Mouse (Mus musculus) liver, embryonic 15.5 days (tissue): ENCODE data around the gene Shoc2. TPM values are rescaled to one million over a fixed set of nuclear protein-coding genes. Genes with fewer than 3 reads are reported as not detected.
"Not testable (repeated sequence)": the region's sequence is repeated elsewhere in the genome, so short reads cannot be mapped to it uniquely, and the experiment has no call there.

ENCODE experiments used
- ATAC-seq: fragments of 200-750 bp; cut with Nextera tagmentation; 2 replicates; pipeline ENCODE4 v1.8.0; 2017; ENCODE audit warnings: moderate number of reproducible peaks, mild to moderate bottlenecking, moderate library complexity; ENCODE audit not compliant: insufficient read depth
- H3K27ac ChIP-seq: fragments of 300-500 bp; sonication (generic); replicated peaks from 2 replicates; pipeline ENCODE4 v1.5.1; 2015; ENCODE audit warnings: mild to moderate bottlenecking, inconsistent platforms
- H3K27me3 ChIP-seq: fragments of 300-500 bp; sonication (generic); 2 replicates; pipeline ENCODE4 v1.6.1; 2015; ENCODE audit warnings: mild to moderate bottlenecking, inconsistent platforms
- H3K36me3 ChIP-seq: fragments of 300-500 bp; sonication (generic); replicated peaks from 2 replicates; pipeline ENCODE4 v1.6.1; 2015; ENCODE audit warnings: moderate library complexity, mild to moderate bottlenecking, inconsistent platforms
- H3K4me1 ChIP-seq: fragments of 300-500 bp; sonication (generic); replicated peaks from 2 replicates; pipeline ENCODE4 v1.6.1; 2015; ENCODE audit warnings: inconsistent platforms
- H3K4me2 ChIP-seq: fragments of 300-500 bp; sonication (generic); 2 replicates; pipeline ENCODE4 v1.6.1; 2015; ENCODE audit warnings: moderate library complexity, mild to moderate bottlenecking, inconsistent platforms
- H3K4me3 ChIP-seq: fragments of 300-500 bp; sonication (generic); replicated peaks from 2 replicates; pipeline ENCODE4 v1.5.1; 2015; ENCODE audit warnings: mild to moderate bottlenecking, inconsistent platforms
- H3K9ac ChIP-seq: fragments of 300-500 bp; sonication (generic); 2 replicates; pipeline ENCODE4 v1.6.1; 2015; ENCODE audit warnings: moderate library complexity, mild to moderate bottlenecking, inconsistent platforms
- H3K9me3 ChIP-seq: fragments of 300-500 bp; sonication (generic); replicated peaks from 2 replicates; pipeline ENCODE4 v1.6.1; 2016; ENCODE audit warnings: inconsistent platforms
- WGBS: fragments of 180-500 bp; shearing (Covaris S2); methylation state at CpG from one replicate; pipeline ENCODE4 v1.1.7; 2015; ENCODE audit warnings: mixed read lengths; ENCODE audit not compliant: insufficient replicate concordance; 5-methylcytosine and 5-hydroxymethylcytosine counted together
- polyA plus RNA-seq: library from polyadenylated mRNA; unstranded; fragments of >200 nt; fragmentation: Nextera tagmentation; extraction: Ambion mirVana; gene quantifications from 2 replicates; pipeline ENCODE4 v1.2.1, GENCODE M21; 2015

Gene Shoc2
- polyA plus RNA-seq, 1 experiment from 2014 or later: 16.0 TPM

DNA sequence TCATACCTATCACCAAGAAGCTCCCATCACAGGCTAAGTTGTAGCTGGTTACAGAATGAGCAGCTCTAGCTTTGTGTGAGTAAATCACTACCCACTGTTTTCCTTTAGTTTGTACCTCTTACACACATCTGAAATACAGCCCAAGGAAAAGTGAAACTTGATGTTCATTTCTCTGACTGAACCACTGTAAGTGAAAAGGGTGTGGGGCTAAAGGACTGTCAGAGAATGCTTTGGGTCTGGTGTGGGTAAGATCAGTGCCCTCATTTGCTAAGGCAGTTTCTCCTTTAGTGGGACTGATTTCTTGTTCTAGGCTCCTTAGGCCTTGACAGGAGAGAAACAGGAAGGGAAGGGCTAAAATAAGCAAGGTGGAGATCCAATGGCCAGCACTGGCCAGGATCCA is 10.1 kb upstream of the Shoc2 start:
- no peak overlapping the region for H3K27ac ChIP-seq
- H3K4me3 ChIP-seq: no peak overlapping the region
- ATAC-seq: no peak
- no peak overlapping the region for H3K4me2 ChIP-seq
- no peak overlapping the region for H3K9ac ChIP-seq
- H3K36me3 ChIP-seq: peaks cover 48% of the 10 kb centered on the region
- 0 out of 2 replicates have a peak, but pooled peaks cover 2% of the 10 kb centered on the region for H3K4me1 ChIP-seq
- no peaks in the 10 kb centered on the region for H3K27me3 ChIP-seq
- no peaks in the 10 kb centered on the region for H3K9me3 ChIP-seq

DNA sequence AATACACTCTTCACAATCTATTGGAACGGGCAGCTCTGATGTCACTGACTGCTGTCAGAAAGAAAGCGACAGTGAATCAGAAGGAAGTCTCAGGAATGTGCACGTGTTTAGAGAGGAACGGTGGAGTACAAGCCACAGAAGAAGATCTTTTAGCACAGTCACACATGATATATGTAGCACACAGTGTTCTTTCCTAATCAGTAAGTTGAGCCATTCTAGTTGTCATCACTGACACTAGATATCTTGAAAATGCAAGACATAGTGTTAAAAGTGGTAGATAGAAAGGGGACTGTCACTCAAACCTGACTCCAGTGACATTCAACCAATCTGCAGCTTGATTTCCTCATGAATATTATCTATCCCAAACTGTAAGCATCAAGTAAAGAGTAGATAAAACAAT is 4.6 kb upstream of the Shoc2 start:
- H3K4me3 ChIP-seq: no peak overlapping the region
- peak overlapping the region; percentile 55; the same call in 1 of the 2 replicates for H3K27ac ChIP-seq
- H3K27me3 ChIP-seq: no peaks in the 10 kb centered on the region
- H3K36me3 ChIP-seq: peaks cover 14% of the 10 kb centered on the region
- H3K9me3 ChIP-seq: no peaks in the 10 kb centered on the region
- no peak overlapping the region for H3K9ac ChIP-seq
- WGBS: 35% methylated on average over 4 of the region's 4 CpGs
- no peak overlapping the region for H3K4me2 ChIP-seq
- ATAC-seq: no peak
- peaks cover 33% of the 10 kb centered on the region for H3K4me1 ChIP-seq

DNA sequence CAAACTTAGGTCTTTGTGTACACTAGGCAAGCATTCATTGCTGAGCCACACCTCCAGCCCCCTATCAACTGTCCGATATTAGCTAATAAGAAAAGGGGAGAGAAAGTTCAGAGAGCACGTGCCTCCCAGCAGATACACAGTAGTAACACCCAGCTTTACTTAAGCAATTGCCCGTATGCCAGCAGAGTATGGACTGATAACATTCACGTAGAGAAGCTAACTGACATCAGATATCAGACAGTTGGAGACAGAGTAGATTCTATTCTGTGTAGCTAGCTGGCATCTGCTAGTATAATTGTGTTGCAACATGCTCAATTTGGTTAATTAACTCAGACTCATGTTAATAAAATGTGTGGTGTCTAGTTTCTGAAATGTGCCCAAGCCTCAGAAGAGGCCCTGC is 3.0 kb upstream of the Shoc2 start:
- no peak overlapping the region for H3K4me3 ChIP-seq
- no peak overlapping the region for H3K4me2 ChIP-seq
- no peaks in the 10 kb centered on the region for H3K27me3 ChIP-seq
- no peak for ATAC-seq
- peak overlapping the region; percentile 31; the same call in 1 of the 2 replicates for H3K27ac ChIP-seq
- peaks cover 14% of the 10 kb centered on the region for H3K36me3 ChIP-seq
- H3K9me3 ChIP-seq: no peaks in the 10 kb centered on the region
- 11% methylated on average over 4 of the region's 4 CpGs for WGBS
- peaks cover 42% of the 10 kb centered on the region for H3K4me1 ChIP-seq
- H3K9ac ChIP-seq: no peak overlapping the region

DNA sequence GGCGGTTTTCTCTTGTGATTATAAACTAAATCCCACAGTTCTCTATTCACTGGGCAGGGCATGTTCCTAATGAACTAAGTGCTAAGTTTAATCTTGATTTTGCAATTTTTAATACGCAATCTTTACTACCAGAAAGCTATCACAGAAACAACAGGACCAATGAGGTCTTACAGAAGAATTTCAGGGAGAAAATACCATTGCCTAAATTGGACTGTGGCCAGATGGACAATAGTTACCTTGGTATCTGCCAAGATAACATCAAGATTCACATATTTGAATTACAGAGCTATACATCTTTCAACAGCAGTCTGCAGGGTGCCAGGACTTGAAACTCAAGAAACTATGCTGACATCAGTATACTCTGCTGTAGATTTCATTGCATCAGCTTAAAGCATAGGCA is 1.8 kb upstream of the Shoc2 start:
- peak overlapping the region; percentile 19; the same call in 1 of the 2 replicates for H3K27ac ChIP-seq
- H3K36me3 ChIP-seq: peaks cover 12% of the 10 kb centered on the region
- no peak overlapping the region for H3K9ac ChIP-seq
- no peak for ATAC-seq
- H3K27me3 ChIP-seq: no peaks in the 10 kb centered on the region
- no peaks in the 10 kb centered on the region for H3K9me3 ChIP-seq
- H3K4me3 ChIP-seq: 0 out of 2 replicates have a peak overlapping the region, but pooled peaks have one; percentile 98
- 0 out of 2 replicates have a peak overlapping the region, but pooled peaks have one; percentile 82 for H3K4me2 ChIP-seq
- 89% methylated on average over 2 of the region's 2 CpGs for WGBS
- H3K4me1 ChIP-seq: peaks cover 49% of the 10 kb centered on the region

DNA sequence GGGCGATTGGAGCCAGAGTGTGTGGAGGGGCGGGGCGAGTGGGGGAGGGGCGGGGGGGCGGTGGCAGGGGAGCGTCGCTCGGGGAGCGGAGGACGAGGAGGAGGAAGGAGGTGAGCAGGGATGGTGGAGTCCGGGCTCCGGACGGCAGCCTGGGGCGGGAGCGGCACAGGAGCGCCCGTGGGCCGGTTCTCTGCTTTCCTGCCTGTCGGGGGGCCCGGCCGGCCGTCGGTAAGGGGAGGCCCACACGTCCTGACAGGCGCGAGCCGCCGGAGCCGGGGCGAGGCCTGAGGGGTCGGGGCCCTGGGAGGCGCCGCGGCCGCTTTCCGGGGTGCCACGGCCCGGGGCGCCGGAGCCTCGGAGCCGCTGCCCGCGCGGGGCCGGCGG is 672 bp downstream of the Shoc2 start:
- Histone ChIP-seq H3K27me3 (no peaks in the 10 kb centered on the region), H3K36me3 (no peaks in the 10 kb centered on the region), H3K4me2 (peak overlapping the region; percentile 86), H3K9ac (peak overlapping the region; percentile 97), H3K9me3 (no peaks in the 10 kb centered on the region), H3K27ac (peak overlapping the region; percentile 100), H3K4me1 (peaks cover 47% of the 10 kb centered on the region), H3K4me3 (peak overlapping the region; percentile 98)
- peak; percentile 16 for ATAC-seq
- WGBS: under 1% methylated on average over 39 of the region's 47 CpGs

DNA sequence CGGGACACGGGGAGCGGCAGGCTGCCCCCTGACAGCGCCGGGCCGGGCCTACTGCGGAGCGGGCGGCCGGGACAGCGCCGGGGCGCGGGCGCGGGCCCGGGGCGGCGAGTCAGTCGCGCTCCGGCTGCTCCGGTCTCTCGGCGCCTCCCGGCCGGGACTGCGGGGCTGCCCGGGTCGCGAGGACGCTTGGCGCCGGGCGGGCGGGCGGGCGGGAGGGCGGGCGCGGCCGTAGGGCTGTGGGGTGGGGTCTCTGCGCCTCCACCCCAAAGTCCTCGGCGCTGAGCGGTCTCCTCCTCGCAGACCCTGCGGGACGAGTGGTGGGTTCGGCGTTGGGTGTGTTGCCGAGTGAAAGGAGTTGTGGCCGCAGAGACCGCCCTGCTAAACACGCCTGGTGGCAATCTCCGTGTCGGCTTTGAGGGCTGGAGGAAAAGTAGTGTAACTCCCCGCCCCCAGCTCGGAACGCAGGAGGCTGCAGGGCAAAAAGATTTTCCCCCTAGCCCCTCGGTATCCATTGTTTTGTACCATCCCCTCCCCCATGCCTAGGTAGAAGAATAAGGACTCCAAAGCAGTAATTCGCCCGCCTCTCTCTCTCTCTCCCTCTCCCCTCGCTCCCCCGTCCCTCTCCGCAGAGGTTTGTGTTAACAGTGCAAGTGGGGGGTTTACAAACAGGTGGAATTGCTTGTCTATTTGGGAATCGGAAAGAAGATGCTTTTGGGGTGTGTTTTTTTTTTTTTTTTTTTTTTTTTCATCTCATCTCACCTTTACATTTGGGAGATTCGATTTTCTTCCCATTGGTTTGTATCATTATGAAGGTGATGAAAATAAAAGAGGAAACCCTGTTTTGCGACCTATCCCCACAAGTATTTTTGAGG is 1.3 kb downstream of the Shoc2 start:
- Histone ChIP-seq H3K27ac (peak overlapping the region; percentile 100), H3K4me1 (peaks cover 46% of the 10 kb centered on the region), H3K27me3 (no peaks in the 10 kb centered on the region), H3K4me2 (peak overlapping the region; percentile 86), H3K9me3 (no peaks in the 10 kb centered on the region), H3K36me3 (no peaks in the 10 kb centered on the region), H3K9ac (peak overlapping the region; percentile 97), H3K4me3 (peak overlapping the region; percentile 98)
- peak; percentile 6 for ATAC-seq
- WGBS: under 1% methylated on average over 57 of the region's 69 CpGs

DNA sequence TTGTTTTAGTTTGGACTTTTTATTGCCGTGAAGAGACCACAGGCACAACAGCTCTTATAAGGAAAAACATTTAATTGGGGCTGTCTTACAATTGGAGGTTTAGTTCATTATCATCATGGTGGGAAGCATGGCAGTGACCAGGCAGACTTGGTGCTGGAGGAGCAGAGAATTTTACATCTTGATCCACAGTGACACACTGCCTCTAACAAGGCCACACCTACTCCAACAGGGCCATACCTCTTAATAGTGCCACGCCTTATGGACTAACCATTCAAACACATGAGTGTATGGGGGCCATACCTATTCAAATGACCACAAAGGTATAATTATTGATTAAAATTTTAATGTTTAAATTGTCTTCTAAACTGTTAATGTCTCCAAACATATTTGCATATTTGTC is 13.4 kb downstream of the Shoc2 start:
- Histone ChIP-seq H3K9ac (no peak overlapping the region), H3K36me3 (no peaks in the 10 kb centered on the region), H3K27me3 (no peaks in the 10 kb centered on the region), H3K4me3 (no peak overlapping the region), H3K27ac (no peak overlapping the region), H3K4me1 (peaks cover 17% of the 10 kb centered on the region), H3K4me2 (no peak overlapping the region), H3K9me3 (no peaks in the 10 kb centered on the region)
- 68% methylated on average over 2 of the region's 2 CpGs for WGBS
- ATAC-seq: peak; percentile 60; the same call in 1 of the 2 replicates

DNA sequence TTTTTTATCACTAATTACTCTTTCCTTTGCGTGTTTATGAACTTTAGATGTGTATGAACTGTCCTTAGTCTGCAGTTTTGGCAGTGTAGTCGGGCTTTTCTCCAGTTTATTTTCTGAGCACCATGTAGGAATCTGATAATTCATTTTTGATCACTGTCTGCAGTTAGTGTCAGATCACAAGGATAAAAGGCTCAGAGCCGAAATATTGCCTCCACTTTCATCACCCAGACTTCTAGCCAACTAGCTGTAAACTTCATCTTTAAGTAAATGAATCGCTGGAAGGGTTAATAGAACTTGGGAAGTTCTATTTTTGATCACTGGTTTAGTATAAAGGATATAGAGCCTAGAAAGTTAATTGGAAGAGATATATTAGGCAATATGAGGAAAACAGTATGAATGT is 18.4 kb downstream of the Shoc2 start:
- H3K9me3 ChIP-seq: no peaks in the 10 kb centered on the region
- peaks cover 24% of the 10 kb centered on the region for H3K4me1 ChIP-seq
- H3K27ac ChIP-seq: no peak overlapping the region
- H3K27me3 ChIP-seq: no peaks in the 10 kb centered on the region
- H3K9ac ChIP-seq: no peak overlapping the region
- WGBS: 72% methylated on average over 4 of the region's 4 CpGs
- no peak for ATAC-seq
- H3K36me3 ChIP-seq: no peaks in the 10 kb centered on the region
- no peak overlapping the region for H3K4me3 ChIP-seq
- no peak overlapping the region for H3K4me2 ChIP-seq

DNA sequence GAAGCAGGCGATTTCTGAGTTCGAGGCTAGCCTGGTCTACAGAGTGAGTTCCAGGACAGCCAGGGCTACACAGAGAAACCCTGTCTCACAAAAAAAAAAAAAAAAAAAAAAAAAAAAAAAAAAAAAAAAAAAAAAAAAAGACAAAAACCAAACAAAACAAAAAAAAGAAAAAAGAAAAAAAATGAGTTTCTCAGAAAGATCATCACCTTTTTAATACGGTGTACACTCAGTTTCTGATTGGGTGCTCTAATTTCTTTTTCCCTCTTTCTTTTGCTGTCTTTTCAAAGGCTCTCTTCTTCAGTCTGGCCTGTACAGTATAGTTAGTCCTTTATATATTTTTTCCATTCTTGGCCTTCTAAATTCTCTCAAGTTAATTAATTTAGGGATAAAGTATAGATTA is 20.2 kb downstream of the Shoc2 start:
- H3K36me3 ChIP-seq, ATAC-seq: not testable (repeated sequence)
- 73% methylated on average over 3 of the region's 3 CpGs for WGBS

DNA sequence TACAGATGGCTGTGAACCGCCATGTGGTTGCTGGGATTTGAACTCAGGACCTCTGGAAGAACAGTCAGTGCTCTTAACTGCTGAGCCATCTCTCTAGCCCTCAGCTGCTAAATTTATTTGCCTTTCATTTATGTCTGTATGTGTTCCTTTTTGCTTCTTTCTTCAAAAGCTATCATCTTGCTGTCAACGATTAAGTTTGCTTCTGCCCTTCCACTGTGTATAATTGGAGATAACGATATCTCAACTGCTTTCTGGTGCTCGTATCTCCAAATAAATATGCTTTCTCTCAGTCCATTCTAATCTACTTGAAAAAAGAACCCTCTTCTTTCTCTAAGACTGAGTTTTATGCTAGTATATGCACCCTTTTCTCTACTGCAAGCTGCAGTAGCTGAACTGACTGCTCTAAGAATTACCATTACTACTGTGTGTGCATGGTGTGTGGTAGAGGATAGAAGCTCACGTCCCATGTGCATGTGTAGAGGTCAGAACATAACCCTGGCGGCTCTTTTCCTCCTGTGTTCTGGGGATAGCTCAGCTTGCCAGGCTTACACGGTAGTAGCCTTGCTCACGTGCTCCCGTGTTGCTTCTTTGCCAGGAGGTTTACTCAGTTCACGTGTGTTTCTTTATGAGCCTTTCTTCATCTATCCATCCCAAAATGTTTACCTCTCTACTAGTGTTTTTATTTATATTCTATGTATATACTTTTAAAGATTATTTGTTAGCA is 21.0 kb downstream of the Shoc2 start:
- H3K27me3 ChIP-seq: no peaks in the 10 kb centered on the region
- 0 out of 2 replicates have a peak overlapping the region, but pooled peaks have one; percentile 19 for H3K4me3 ChIP-seq
- peak overlapping the region; percentile 23 for H3K9ac ChIP-seq
- peak overlapping the region; percentile 54 for H3K4me2 ChIP-seq
- H3K9me3 ChIP-seq: no peaks in the 10 kb centered on the region
- H3K4me1 ChIP-seq: peaks cover 27% of the 10 kb centered on the region
- 24% methylated on average over 10 of the region's 10 CpGs for WGBS
- H3K36me3 ChIP-seq: no peaks in the 10 kb centered on the region
- H3K27ac ChIP-seq: peak overlapping the region; percentile 88
- peak; percentile 87 for ATAC-seq

More for the DNA sequence above, 20.2 kb downstream of the Shoc2 start:
- not testable (repeated sequence) for H3K27me3 ChIP-seq, H3K9ac ChIP-seq, H3K4me3 ChIP-seq, H3K4me2 ChIP-seq, H3K9me3 ChIP-seq
- Histone ChIP-seq H3K4me1 (peaks cover 27% of the 10 kb centered on the region), H3K27ac (0 out of 2 replicates have a peak overlapping the region, but pooled peaks have one; percentile 88)

DNA sequence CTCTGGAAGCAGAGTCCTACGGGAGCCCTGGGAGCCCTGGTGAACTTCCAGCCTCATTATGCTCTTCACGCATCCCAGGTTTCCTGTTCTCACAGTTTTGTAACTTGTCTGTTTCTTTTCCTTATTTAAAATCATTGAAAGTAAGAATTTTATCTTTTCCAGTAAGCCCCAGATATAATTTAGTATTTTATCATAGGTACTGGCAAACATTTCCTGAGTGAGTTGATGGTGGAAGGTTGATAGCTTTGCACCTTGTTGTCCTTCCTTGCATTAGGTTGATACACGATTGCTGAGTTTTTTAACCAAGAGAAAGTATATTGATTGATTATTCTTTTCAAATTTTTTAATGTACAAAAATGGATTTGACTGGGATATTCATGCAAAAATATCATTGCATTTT is 25.1 kb downstream of the Shoc2 start:
- no peak for ATAC-seq
- H3K4me2 ChIP-seq: no peak overlapping the region
- no peak overlapping the region for H3K9ac ChIP-seq
- 68% methylated on average over 3 of the region's 3 CpGs for WGBS
- H3K9me3 ChIP-seq: no peaks in the 10 kb centered on the region
- H3K4me3 ChIP-seq: no peak overlapping the region
- H3K36me3 ChIP-seq: no peaks in the 10 kb centered on the region
- H3K4me1 ChIP-seq: peaks cover 37% of the 10 kb centered on the region
- H3K27ac ChIP-seq: no peak overlapping the region
- no peaks in the 10 kb centered on the region for H3K27me3 ChIP-seq
